Mouse (Mus musculus) MEL (cell line): ENCODE results near the gene Plekhg5. TPM values are rescaled to one million over a fixed set of nuclear protein-coding genes. Genes with fewer than 3 reads are reported as not detected.

Source experiments
- DNase-seq: peaks from one replicate; pipeline ENCODE4 v3.0.0; 2011; ENCODE audit warnings: low read depth, low spot score
- H3K27ac ChIP-seq: 2 replicates; pipeline ENCODE4 v1.5.1; 2012; ENCODE audit warnings: low read depth, mild to moderate bottlenecking, control low read depth, low read length, moderate library complexity; ENCODE audit not compliant: control insufficient read depth
- H3K27me3 ChIP-seq, 2 experiments: fragments of 150-350 bp in 1 of 2; sonication (generic) in 1 of 2; 2 replicates each; pipeline ENCODE4 v1.6.1; 2012; ENCODE audit warnings: low read length in 2 of 2, mild to moderate bottlenecking in 2 of 2, improper control_type of control experiment in 1 of 2, moderate library complexity in 1 of 2; ENCODE audit not compliant: insufficient read depth in 2 of 2, control insufficient read depth in 1 of 2
- H3K36me3 ChIP-seq, 2 experiments: 2 replicates each; pipeline ENCODE4 v1.6.1; 2012 to 2014; ENCODE audit warnings: low read length in 2 of 2, improper control_type of control experiment in 1 of 2, inconsistent platforms in 1 of 2, mild to moderate bottlenecking in 1 of 2; ENCODE audit not compliant: insufficient read depth in 2 of 2, control insufficient read depth in 1 of 2
- H3K4me1 ChIP-seq, 2 experiments: fragments of 150-350 bp in 1 of 2; sonication (generic) in 1 of 2; 2 replicates each; pipeline ENCODE4 v1.6.1; 2012; ENCODE audit warnings: low read length in 2 of 2, improper control_type of control experiment in 1 of 2, mild to moderate bottlenecking in 1 of 2; ENCODE audit not compliant: insufficient read depth in 2 of 2, control insufficient read depth in 1 of 2
- H3K4me3 ChIP-seq, 2 experiments: fragments of 150-350 bp in 1 of 2; sonication (generic) in 1 of 2; 2 replicates each; pipeline ENCODE4 v1.5.1; 2012; ENCODE audit warnings: low read depth in 2 of 2, low read length in 2 of 2, mild to moderate bottlenecking in 2 of 2, moderate library complexity in 2 of 2, control low read depth in 1 of 2, improper control_type of control experiment in 1 of 2; ENCODE audit not compliant: control insufficient read depth in 1 of 2, insufficient read depth in 1 of 2
- H3K79me2 ChIP-seq: 2 replicates; pipeline ENCODE4 v1.6.1; 2012; ENCODE audit warnings: mild to moderate bottlenecking, low read length, moderate library complexity; ENCODE audit not compliant: control insufficient read depth, poor library complexity, insufficient read depth
- H3K9ac ChIP-seq: 2 replicates; pipeline ENCODE4 v1.6.1; 2012; ENCODE audit warnings: low read depth, mild to moderate bottlenecking, control low read depth, low read length, moderate library complexity; ENCODE audit not compliant: control insufficient read depth, poor library complexity, severe bottlenecking
- H3K9me3 ChIP-seq: fragments of 150-350 bp; sonication (generic); replicated peaks from 2 replicates; pipeline ENCODE4 v1.6.1; 2012; ENCODE audit warnings: mild to moderate bottlenecking, low read length, improper control_type of control experiment, moderate library complexity; ENCODE audit not compliant: insufficient read depth
- BHLHE40 ChIP-seq: IDR thresholded peaks from 2 replicates; pipeline ENCODE4 v1.6.1; 2012; ENCODE audit warnings: low read depth, mild to moderate bottlenecking, inconsistent platforms, low read length, improper control_type of control experiment, borderline replicate concordance
- CHD1 ChIP-seq: IDR thresholded peaks from 2 replicates; pipeline ENCODE4 v1.6.1; 2012; ENCODE audit warnings: low read depth, mild to moderate bottlenecking, inconsistent platforms, low read length, improper control_type of control experiment
- CTCF ChIP-seq, 3 experiments: IDR thresholded peaks in 2 of 3; conservative IDR thresholded peaks in 1 of 3; 2 replicates each; pipeline ENCODE4 v1.5.1; 2011 to 2012; ENCODE audit warnings: low read length in 3 of 3, low read depth in 2 of 3, mild to moderate bottlenecking in 2 of 3, improper control_type of control experiment in 1 of 3, inconsistent platforms in 1 of 3, mixed read lengths in 1 of 3, moderate library complexity in 1 of 3; ENCODE audit not compliant: control insufficient read depth in 1 of 3, insufficient read depth in 1 of 3, poor library complexity in 1 of 3, severe bottlenecking in 1 of 3
- ETS1 ChIP-seq: IDR thresholded peaks from 2 replicates; pipeline ENCODE4 v1.6.1; 2012; ENCODE audit warnings: low read depth, mild to moderate bottlenecking, inconsistent platforms, low read length, improper control_type of control experiment, moderate library complexity
- GABPA ChIP-seq: IDR thresholded peaks from 2 replicates; pipeline ENCODE4 v1.6.1; 2012; ENCODE audit warnings: low read depth, mild to moderate bottlenecking, inconsistent platforms, low read length, improper control_type of control experiment, moderate library complexity
- JUND ChIP-seq: IDR thresholded peaks from 2 replicates; pipeline ENCODE4 v1.6.1; 2011; ENCODE audit warnings: low read depth, mild to moderate bottlenecking, improper control_type of control experiment, low read length
- KAT2A ChIP-seq: conservative IDR thresholded peaks from 2 replicates; pipeline ENCODE4 v1.6.1; 2012; ENCODE audit warnings: low read depth, low read length, improper control_type of control experiment, inconsistent platforms
- MAFK ChIP-seq: IDR thresholded peaks from 2 replicates; pipeline ENCODE4 v1.6.1; 2011; ENCODE audit warnings: low read depth, mild to moderate bottlenecking, low read length, improper control_type of control experiment, borderline replicate concordance
- MAZ ChIP-seq: IDR thresholded peaks from 2 replicates; pipeline ENCODE4 v1.6.1; 2012; ENCODE audit warnings: low read depth, mild to moderate bottlenecking, inconsistent platforms, low read length, improper control_type of control experiment
- MEF2A ChIP-seq: IDR thresholded peaks from 2 replicates; pipeline ENCODE4 v1.6.1; 2014; ENCODE audit warnings: low read depth, mild to moderate bottlenecking, inconsistent platforms, low read length, improper control_type of control experiment; ENCODE audit not compliant: poor library complexity, insufficient replicate concordance, severe bottlenecking; ENCODE audit errors: extremely low read depth
- MXI1 ChIP-seq: IDR thresholded peaks from 2 replicates; pipeline ENCODE4 v1.6.1; 2011; ENCODE audit warnings: mild to moderate bottlenecking, low read depth, low read length, improper control_type of control experiment
- NELFE ChIP-seq: IDR thresholded peaks from 2 replicates; pipeline ENCODE4 v1.6.1; 2011; ENCODE audit warnings: low read depth, low read length, improper control_type of control experiment
- POLR2A ChIP-seq, 2 experiments: IDR thresholded peaks; 2 replicates each; pipeline ENCODE4 v1.6.1; 2011 to 2012; ENCODE audit warnings: low read length in 2 of 2, mild to moderate bottlenecking in 2 of 2, control low read depth in 1 of 2, improper control_type of control experiment in 1 of 2, low read depth in 1 of 2, moderate library complexity in 1 of 2; ENCODE audit not compliant: control insufficient read depth in 1 of 2, insufficient read depth in 1 of 2, poor library complexity in 1 of 2
- POLR2AphosphoS2 ChIP-seq: IDR thresholded peaks from 2 replicates; pipeline ENCODE4 v1.6.1; 2011; ENCODE audit warnings: low read length, improper control_type of control experiment
- POLR2AphosphoS5 ChIP-seq: IDR thresholded peaks from 2 replicates; pipeline ENCODE4 v1.6.1; 2012; ENCODE audit warnings: low read depth, borderline replicate concordance, mild to moderate bottlenecking, inconsistent platforms, low read length, moderate library complexity, mixed read lengths
- RAD21 ChIP-seq: IDR thresholded peaks from 2 replicates; pipeline ENCODE4 v1.6.1; 2011; ENCODE audit warnings: mild to moderate bottlenecking, low read depth, low read length, improper control_type of control experiment
- RCOR1 ChIP-seq: IDR thresholded peaks from 2 replicates; pipeline ENCODE4 v1.6.1; 2012; ENCODE audit warnings: low read depth, mild to moderate bottlenecking, inconsistent platforms, low read length, improper control_type of control experiment
- SMC3 ChIP-seq: IDR thresholded peaks from 2 replicates; pipeline ENCODE4 v1.6.1; 2011; ENCODE audit warnings: low read depth, low read length, improper control_type of control experiment
- TBP ChIP-seq: IDR thresholded peaks from 2 replicates; pipeline ENCODE4 v1.8.0; 2011; ENCODE audit warnings: low read depth, low read length, improper control_type of control experiment
- TCF12 ChIP-seq: IDR thresholded peaks from 2 replicates; pipeline ENCODE4 v1.6.1; 2014; ENCODE audit warnings: low read depth, mild to moderate bottlenecking, inconsistent platforms, low read length, improper control_type of control experiment, moderate library complexity
- UBTF ChIP-seq: IDR thresholded peaks from 2 replicates; pipeline ENCODE4 v1.6.1; 2012; ENCODE audit warnings: low read depth, mild to moderate bottlenecking, inconsistent platforms, low read length, improper control_type of control experiment, moderate library complexity, borderline replicate concordance; ENCODE audit not compliant: insufficient read depth
- USF2 ChIP-seq, 2 experiments: IDR thresholded peaks; 2 replicates each; pipeline ENCODE4 v1.6.1; 2011 to 2012; ENCODE audit warnings: improper control_type of control experiment in 2 of 2, low read length in 2 of 2, borderline replicate concordance in 1 of 2, inconsistent platforms in 1 of 2, low read depth in 1 of 2, mild to moderate bottlenecking in 1 of 2; ENCODE audit not compliant: insufficient read depth in 1 of 2
- ZMIZ1 ChIP-seq: IDR thresholded peaks from 2 replicates; pipeline ENCODE4 v1.6.1; 2012; ENCODE audit warnings: low read depth, mild to moderate bottlenecking, inconsistent platforms, low read length, improper control_type of control experiment, moderate library complexity
- polyA plus RNA-seq, 2 experiments: library from polyadenylated mRNA; stranded (reverse) in 1 of 2; unstranded in 1 of 2; fragments of >175 nt in 1 of 2; fragments of >200 nt in 1 of 2; gene quantifications; 2 replicates each; pipeline versions ENCODE4 v1.2.1 to v1.2.4; 2012; ENCODE audit warnings: low replicate concordance in 2 of 2, low read depth in 1 of 2; ENCODE audit not compliant: insufficient read length in 2 of 2, insufficient read depth in 1 of 2, missing spikeins in 1 of 2
- total RNA-seq: library from RNA; depleted of rRNA; stranded (reverse); fragments of 300-350 nt; gene quantifications from 2 replicates; pipeline ENCODE4 v1.2.3, GENCODE M21; 2012

The Plekhg5 gene
- total and polyA plus RNA-seq, 3 experiments, result 10.8 to 19.6 TPM; not detected in 1

- H3K79me2 ChIP-seq, result no peaks in the 10 kb centered on the region
- TF ChIP-seq POLR2AphosphoS2 (no peak), MAZ (no peak), MXI1 (no peak), CTCF (IDR thresholded peaks at IDR 0.05 in 2 of 3, conservative IDR thresholded peaks at IDR 0.05 in 1 of 3; ENCODE audit: control insufficient read depth in 1 of 3, insufficient read depth in 1 of 3, low read depth in 2 of 3, low read length in 3 of 3, poor library complexity in 1 of 3, severe bottlenecking in 1 of 3) (no peak), ETS1 (no peak), RCOR1 (no peak), UBTF (no peak)
- TF ChIP-seq, all 39 proteins: peak for 0
- peaks cover 0 to 2% of the 10 kb centered on the region in 2 experiments; a peak in 2 of 4 replicates for H3K36me3 ChIP-seq
- H3K4me3 ChIP-seq, result no peak overlapping the region
- H3K9me3 ChIP-seq, result no peaks in the 10 kb centered on the region
- H3K27me3 ChIP-seq, result no peaks in the 10 kb centered on the region
- peaks cover 0 to 12% of the 10 kb centered on the region in 2 experiments; a peak in 2 of 4 replicates for H3K4me1 ChIP-seq
- no peak overlapping the region for H3K27ac ChIP-seq
- no peak overlapping the region for H3K9ac ChIP-seq
- DNase-seq, result no peak
Observed at GRCm38 (mm10) chr4:152160748-152161147, 88.5 kb downstream of the Plekhg5 start.

- Histone ChIP-seq H3K27me3 (no peaks in the 10 kb centered on the region), H3K79me2 (no peaks in the 10 kb centered on the region), H3K36me3 (peaks cover 0 to 2% of the 10 kb centered on the region in 2 experiments; a peak in 2 of 4 replicates), H3K27ac (no peak overlapping the region), H3K4me3 (no peak overlapping the region), H3K9ac (no peak overlapping the region), H3K4me1 (peaks cover 0 to 14% of the 10 kb centered on the region in 2 experiments; a peak in 2 of 4 replicates), H3K9me3 (no peaks in the 10 kb centered on the region)
- DNase-seq, result no peak
- TF ChIP-seq USF2 (IDR thresholded peaks at IDR 0.05; ENCODE audit: borderline replicate concordance in 1 of 2, insufficient read depth in 1 of 2, low read depth in 1 of 2, low read length in 2 of 2), result no peak
- TF ChIP-seq POLR2AphosphoS5, result no peak
- TF ChIP-seq CHD1, result no peak
- TF ChIP-seq POLR2AphosphoS2, result no peak
- TF ChIP-seq TCF12, result no peak
- TF ChIP-seq JUND, result no peak
- no peak for TF ChIP-seq TBP
- no peak for TF ChIP-seq SMC3
- TF ChIP-seq MAFK, result no peak
- no peak for TF ChIP-seq POLR2A (IDR thresholded peaks at IDR 0.05; ENCODE audit: control insufficient read depth in 1 of 2, insufficient read depth in 1 of 2, low read depth in 1 of 2, low read length in 2 of 2, poor library complexity in 1 of 2)
- no peak for TF ChIP-seq CTCF (IDR thresholded peaks at IDR 0.05 in 2 of 3, conservative IDR thresholded peaks at IDR 0.05 in 1 of 3; ENCODE audit: control insufficient read depth in 1 of 3, insufficient read depth in 1 of 3, low read depth in 2 of 3, low read length in 3 of 3, poor library complexity in 1 of 3, severe bottlenecking in 1 of 3)
- no peak for TF ChIP-seq GABPA
- TF ChIP-seq NELFE, result no peak
- no peak for TF ChIP-seq KAT2A
- TF ChIP-seq ZMIZ1, result no peak
- TF ChIP-seq RAD21, result no peak
- TF ChIP-seq ETS1, result no peak
- TF ChIP-seq MEF2A, result no peak
- no peak for TF ChIP-seq BHLHE40
Observed at GRCm38 (mm10) chr4:152161601-152162000, 89.3 kb downstream of the Plekhg5 start.
